Mouse (Mus musculus) embryo, embryonic 9.5 days (tissue): ENCODE measurements at regions not wholly inside any gene's neighbourhood (a gene's known extent, or its start where the extent isn't known, plus 50 kb on each side); places are given as distances from the start of the nearest gene placed in this dataset.

Experiments
- DNase-seq: peaks from one replicate; pipeline ENCODE4 v3.0.0-alpha.2; 2017; ENCODE audit errors: extremely low spot score

DNA sequence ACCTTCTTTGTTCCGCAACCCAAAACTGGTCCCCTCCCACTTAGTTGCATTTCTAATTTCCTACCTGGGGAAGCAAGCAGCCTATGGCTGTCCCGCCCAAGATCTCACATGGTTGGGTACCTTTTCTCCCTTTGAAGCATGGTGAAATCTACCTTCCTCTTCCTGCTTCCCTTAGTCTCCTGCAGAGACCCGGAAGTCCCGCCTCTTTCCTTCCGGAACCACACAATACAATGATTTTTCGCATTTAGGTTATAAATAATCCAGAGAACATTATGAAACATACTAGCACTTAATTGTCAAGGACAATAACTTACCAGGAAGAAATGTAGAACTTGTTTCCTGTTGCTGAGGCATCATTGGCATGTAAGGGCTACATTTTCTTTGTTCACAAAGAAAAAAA lies 58.8 kb downstream of the 1700009N14Rik start:
- no peak for DNase-seq

- no peak for DNase-seq
These were observed 77.4 kb downstream of the 1700009N14Rik start for GRCm38 (mm10) chr4:39527492-39527891.

DNA sequence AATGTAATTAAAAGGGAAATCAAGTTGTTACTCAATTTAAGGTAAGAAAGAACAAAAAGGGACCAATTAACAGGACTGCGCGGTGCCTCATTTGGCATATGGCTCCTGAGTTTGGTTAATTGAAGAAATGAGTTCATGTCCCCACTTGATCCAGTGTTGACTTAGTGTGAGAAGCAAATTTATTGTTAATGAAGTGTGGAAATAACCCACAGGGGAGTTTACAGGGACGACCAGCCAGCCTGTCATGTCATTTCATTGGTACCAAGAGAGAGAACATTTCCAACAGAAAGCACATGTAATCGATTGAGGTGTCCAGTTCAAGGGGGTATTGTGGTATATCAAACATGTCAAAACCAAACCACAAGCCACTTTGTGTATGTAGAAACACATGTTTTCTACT lies 78.6 kb downstream of the 1700009N14Rik start:
- no peak for DNase-seq

- no peak for DNase-seq
These were observed 106.1 kb downstream of the 1700009N14Rik start for GRCm38 (mm10) chr4:39556101-39556763.

GRCm38 (mm10) chr4:39597426-39597825 lies 147.3 kb downstream of the 1700009N14Rik start:
- no peak for DNase-seq

GRCm38 (mm10) chr4:39605046-39605445 lies 155.0 kb downstream of the 1700009N14Rik start:
- no peak for DNase-seq

DNA sequence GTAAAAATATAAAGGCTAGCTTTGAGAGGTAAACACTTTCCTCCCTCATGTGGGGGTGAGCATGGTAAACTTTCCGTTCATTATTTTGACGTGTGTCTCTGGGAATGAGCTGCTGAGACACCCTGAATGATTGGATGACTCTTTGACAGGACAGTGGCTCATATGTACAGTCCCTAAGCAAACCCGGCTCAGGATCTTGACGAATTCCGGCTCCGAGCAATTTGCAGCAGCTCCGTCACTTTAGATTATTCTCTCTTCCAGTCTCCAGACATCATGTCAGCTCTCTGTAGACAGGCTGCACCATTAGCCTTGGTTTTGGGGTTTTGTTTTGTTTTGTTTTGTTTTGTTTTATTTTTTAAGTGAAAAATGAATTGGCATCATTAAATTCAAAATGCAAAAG lies 194.0 kb downstream of the 1700009N14Rik start:
- no peak for DNase-seq

- DNase-seq, result no peak
These were observed 194.8 kb downstream of the 1700009N14Rik start for GRCm38 (mm10) chr4:39644849-39645248.

GRCm38 (mm10) chr4:39660538-39660937 lies 210.4 kb downstream of the 1700009N14Rik start:
- DNase-seq, result no peak

GRCm38 (mm10) chr4:39672609-39673008 lies 222.5 kb downstream of the 1700009N14Rik start:
- no peak for DNase-seq

- no peak for DNase-seq
These were observed 245.1 kb downstream of the 1700009N14Rik start for GRCm38 (mm10) chr4:39695236-39695635.

GRCm38 (mm10) chr4:39697565-39697964 lies 247.5 kb downstream of the 1700009N14Rik start:
- peak; percentile 15 for DNase-seq

DNA sequence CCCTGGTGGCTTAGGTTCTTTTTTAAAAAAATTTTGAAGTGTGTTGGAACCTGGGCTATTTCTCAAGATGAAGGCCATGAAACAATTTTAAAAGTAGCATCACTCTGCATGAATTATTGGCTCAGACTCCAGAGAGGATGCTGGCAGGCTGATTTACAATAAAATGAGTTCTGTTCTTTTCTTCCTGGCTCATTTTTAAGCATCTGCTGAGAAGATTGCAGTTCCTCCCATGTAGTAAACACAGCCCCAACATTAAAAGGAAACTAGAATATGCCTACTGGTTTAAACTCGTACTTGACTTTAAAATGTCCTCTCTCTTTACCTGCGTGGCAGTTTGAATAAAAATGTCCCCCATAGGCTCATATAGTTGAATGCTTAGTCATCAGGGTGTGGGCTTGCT lies 249.3 kb downstream of the 1700009N14Rik start:
- DNase-seq, result no peak

- DNase-seq, result no peak
These were observed 267.4 kb downstream of the 1700009N14Rik start for GRCm38 (mm10) chr4:39717477-39717876.

DNA sequence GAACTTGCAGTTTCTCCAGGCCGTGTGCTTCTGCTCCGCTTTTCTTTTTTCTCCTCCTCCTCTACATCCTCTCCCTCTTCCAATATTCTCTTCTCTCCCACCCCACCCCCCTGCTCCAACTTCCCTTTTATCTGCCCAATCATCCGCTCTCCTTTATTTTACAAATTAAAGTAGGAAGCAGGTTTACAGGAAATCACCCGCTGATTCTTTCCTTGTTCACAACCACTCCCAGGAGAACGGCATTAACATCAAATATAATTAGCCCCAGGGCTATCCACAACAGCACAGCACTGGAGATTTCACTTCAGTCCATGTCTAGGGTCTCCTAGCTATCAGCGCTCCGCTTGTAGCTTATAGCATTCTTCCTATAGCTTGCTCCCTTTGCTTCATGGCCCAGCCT lies 268.6 kb downstream of the 1700009N14Rik start:
- no peak for DNase-seq

DNA sequence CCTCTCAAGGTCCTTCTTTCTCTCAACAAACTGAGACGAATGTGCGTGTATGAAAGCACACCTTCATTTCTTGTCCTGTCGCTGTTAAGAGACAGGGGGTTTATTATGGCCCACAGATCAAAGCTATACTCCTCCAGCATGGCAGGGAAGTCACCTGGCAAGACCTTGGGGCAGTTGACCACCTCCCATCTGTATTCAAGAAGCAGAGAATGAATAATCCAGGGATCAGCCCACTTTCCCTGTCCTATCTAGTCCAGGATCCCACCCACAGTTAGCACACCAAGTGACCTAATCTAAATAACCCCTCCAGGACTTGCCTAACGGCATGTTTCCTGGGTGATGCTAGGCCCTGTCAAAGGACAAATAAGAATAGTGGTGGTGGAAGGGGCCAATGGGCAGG lies 269.9 kb downstream of the 1700009N14Rik start:
- DNase-seq, result no peak

DNA sequence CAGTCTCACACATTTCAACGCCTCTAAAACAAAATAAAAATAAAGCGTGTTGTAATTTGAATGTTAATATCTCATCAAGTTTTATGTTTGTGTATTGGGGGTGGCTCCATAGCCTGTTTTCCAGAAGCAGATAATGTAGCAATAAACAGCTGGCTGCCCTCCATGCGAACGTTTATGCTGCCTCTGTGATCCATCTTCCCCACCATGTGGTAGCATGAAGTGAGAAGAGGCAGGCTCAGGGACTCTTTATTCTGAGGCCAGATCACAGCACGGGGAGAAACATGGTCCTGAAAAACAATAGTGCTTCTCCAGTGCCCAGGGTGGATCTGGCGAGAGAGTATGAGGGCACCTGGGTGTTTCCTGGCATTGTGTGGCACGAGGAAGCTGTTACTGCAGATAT lies 271.4 kb downstream of the 1700009N14Rik start:
- DNase-seq, result no peak

DNA sequence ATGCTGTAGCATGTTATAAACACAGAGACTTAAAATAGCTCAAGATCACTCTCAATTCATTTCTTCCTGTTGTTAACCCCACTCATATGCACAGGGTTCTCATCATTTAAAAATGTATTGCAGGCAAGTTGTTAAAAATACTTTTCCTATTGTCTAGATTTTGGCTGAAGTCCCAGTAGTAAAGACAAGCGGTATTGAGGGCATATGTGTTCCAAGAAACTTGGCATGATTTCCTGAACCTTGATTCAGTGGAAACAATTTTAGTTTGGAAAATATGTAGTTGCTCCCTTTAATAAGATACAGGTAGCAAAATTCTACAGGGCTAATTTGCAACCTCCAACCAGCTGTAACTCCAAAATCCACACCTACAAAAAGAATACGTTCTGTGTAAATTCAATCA lies 315.5 kb downstream of the 1700009N14Rik start:
- no peak for DNase-seq

- DNase-seq, result no peak
These were observed 341.0 kb downstream of the 1700009N14Rik start for GRCm38 (mm10) chr4:39791096-39791495.

GRCm38 (mm10) chr4:39809950-39810349 lies 332.9 kb upstream of the Aco1 start:
- DNase-seq, result no peak

- no peak for DNase-seq
These were observed 330.1 kb upstream of the Aco1 start for GRCm38 (mm10) chr4:39812766-39813165.

DNA sequence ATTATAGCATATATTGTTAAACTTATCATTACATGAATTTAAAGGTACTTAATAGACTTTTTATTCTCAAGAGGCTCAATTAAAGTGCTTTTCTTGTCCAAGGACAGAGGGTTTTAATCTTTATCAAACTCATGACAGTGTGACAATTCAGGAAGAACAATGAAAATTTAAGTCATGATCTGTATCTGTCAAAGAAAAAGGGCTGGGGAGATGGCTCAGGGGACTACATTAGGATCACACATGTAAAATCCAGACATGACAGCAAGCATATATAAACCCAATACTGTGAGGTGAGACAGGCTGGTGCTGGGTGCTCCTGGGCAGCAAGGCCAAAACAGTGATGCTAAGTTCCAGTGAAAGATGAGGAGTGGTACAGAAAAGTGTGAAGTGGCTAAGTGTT lies 327.3 kb upstream of the Aco1 start:
- no peak for DNase-seq

DNA sequence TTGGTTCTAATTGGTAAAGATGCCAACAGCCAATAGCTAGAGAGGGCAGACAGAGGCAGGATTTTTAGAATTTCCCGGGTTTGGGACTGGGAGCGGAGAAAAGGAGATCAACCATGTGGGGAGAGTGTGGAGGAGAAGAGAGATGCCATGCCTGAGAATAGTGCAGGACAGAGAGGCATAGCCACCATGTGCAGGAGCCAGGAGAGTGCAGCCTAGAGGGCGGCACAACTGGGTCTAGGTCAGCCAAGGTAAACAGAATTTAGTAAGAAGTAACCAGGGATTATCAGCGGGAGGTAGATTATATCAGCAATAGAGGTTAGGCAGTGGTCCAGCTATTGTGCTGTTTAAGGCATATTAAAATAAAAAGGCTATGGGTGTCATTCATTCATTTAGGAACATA lies 325.2 kb upstream of the Aco1 start:
- DNase-seq, result no peak

GRCm38 (mm10) chr4:39833634-39834033 lies 309.2 kb upstream of the Aco1 start:
- no peak for DNase-seq
